Mouse (Mus musculus): ENCODE measurements around the gene Gm20388. TPM values are rescaled to one million over a fixed set of nuclear protein-coding genes. Genes with fewer than 3 reads are reported as not detected.

Gm20388 gene
- total RNA-seq, 1 experiment = 27.0 TPM

GRCm38 (mm10) chr8:122342806-122343209 lies 2432.2 kb downstream of the Gm20388 start:
- H3K9ac ChIP-seq (ENCODE audit: insufficient read depth, low read depth, low read length, poor library complexity, severe bottlenecking) = no peak overlapping the region
- peaks cover 2 to 14% of the 10 kb centered on the region in 2 experiments; a peak in 3 of 4 replicates for H3K4me1 ChIP-seq (ENCODE audit: control insufficient read depth in 2 of 2, insufficient read depth in 2 of 2, low read length in 2 of 2, poor library complexity in 1 of 2)
- no peaks in the 10 kb centered on the region for H3K36me3 ChIP-seq (ENCODE audit: control insufficient read depth, insufficient read depth, low read length, poor library complexity, severe bottlenecking)
- no peak overlapping the region for H3K4me3 ChIP-seq (ENCODE audit: insufficient read depth in 1 of 2, low read depth in 1 of 2, low read length in 2 of 2, poor library complexity in 1 of 2, severe bottlenecking in 1 of 2)
- DNase-seq (ENCODE audit: low read depth, low spot score) = no peak
- H3K9me3 ChIP-seq (ENCODE audit: control insufficient read depth, insufficient read depth, low read depth, low read length) = no peaks in the 10 kb centered on the region
- TF ChIP-seq ZNF384 (IDR thresholded peaks at IDR 0.05; ENCODE audit: low read depth, low read length) (no peak), MAFK (IDR thresholded peaks at IDR 0.05; ENCODE audit: insufficient read depth, low read depth, low read length) (no peak), HCFC1 (IDR thresholded peaks at IDR 0.05; ENCODE audit: borderline replicate concordance, insufficient read depth, low read length) (no peak), ZC3H11A (IDR thresholded peaks at IDR 0.05; ENCODE audit: borderline replicate concordance, low read depth, low read length) (no peak), CHD2 (IDR thresholded peaks at IDR 0.05; ENCODE audit: low read depth, low read length) (no peak)
- in situ Hi-C loops (cut with MboI; ENCODE audit: low sequenced_read_pairs in 2 of 2, unreplicated experiment in 2 of 2) = no loop called here
- no peak overlapping the region for H3K27ac ChIP-seq (ENCODE audit: insufficient read depth, low read depth, low read length, poor library complexity, severe bottlenecking)

GRCm38 (mm10) chr8:122343341-122343740 lies 2432.7 kb downstream of the Gm20388 start:
- H3K36me3 ChIP-seq (ENCODE audit: control insufficient read depth, insufficient read depth, low read length, poor library complexity, severe bottlenecking) = no peaks in the 10 kb centered on the region
- no peak for TF ChIP-seq HCFC1 (IDR thresholded peaks at IDR 0.05; ENCODE audit: borderline replicate concordance, insufficient read depth, low read length)
- no peak for TF ChIP-seq ZC3H11A (IDR thresholded peaks at IDR 0.05; ENCODE audit: borderline replicate concordance, low read depth, low read length)
- no peak for TF ChIP-seq MAFK (IDR thresholded peaks at IDR 0.05; ENCODE audit: insufficient read depth, low read depth, low read length)
- TF ChIP-seq ZNF384 (IDR thresholded peaks at IDR 0.05; ENCODE audit: low read depth, low read length) = no peak
- TF ChIP-seq CHD2 (IDR thresholded peaks at IDR 0.05; ENCODE audit: low read depth, low read length) = no peak
- H3K4me1 ChIP-seq (ENCODE audit: control insufficient read depth in 2 of 2, insufficient read depth in 2 of 2, low read length in 2 of 2, poor library complexity in 1 of 2) = peaks cover 2 to 14% of the 10 kb centered on the region in 2 experiments; a peak in 3 of 4 replicates
- in situ Hi-C loops (cut with MboI; ENCODE audit: low sequenced_read_pairs in 2 of 2, unreplicated experiment in 2 of 2) = no loop called here
- peak overlapping the region; percentile 18 to 42; a peak in 3 of 4 replicates for H3K4me3 ChIP-seq (ENCODE audit: insufficient read depth in 1 of 2, low read depth in 1 of 2, low read length in 2 of 2, poor library complexity in 1 of 2, severe bottlenecking in 1 of 2)
- H3K9ac ChIP-seq (ENCODE audit: insufficient read depth, low read depth, low read length, poor library complexity, severe bottlenecking) = peak overlapping the region; percentile 17; the same call in 1 of the 2 replicates
- no peaks in the 10 kb centered on the region for H3K9me3 ChIP-seq (ENCODE audit: control insufficient read depth, insufficient read depth, low read depth, low read length)
- no peak for DNase-seq (ENCODE audit: low read depth, low spot score)
- H3K27ac ChIP-seq (ENCODE audit: insufficient read depth, low read depth, low read length, poor library complexity, severe bottlenecking) = no peak overlapping the region

- H3K9ac ChIP-seq (ENCODE audit: insufficient read depth, low read depth, low read length, poor library complexity, severe bottlenecking) = peak overlapping the region; percentile 17; the same call in 1 of the 2 replicates
- H3K27ac ChIP-seq (ENCODE audit: insufficient read depth, low read depth, low read length, poor library complexity, severe bottlenecking) = no peak overlapping the region
- H3K4me1 ChIP-seq (ENCODE audit: control insufficient read depth in 2 of 2, insufficient read depth in 2 of 2, low read length in 2 of 2, poor library complexity in 1 of 2) = peaks cover 2 to 14% of the 10 kb centered on the region in 2 experiments; a peak in 3 of 4 replicates
- DNase-seq (ENCODE audit: low read depth, low spot score) = no peak
- H3K4me3 ChIP-seq (ENCODE audit: insufficient read depth in 1 of 2, low read depth in 1 of 2, low read length in 2 of 2, poor library complexity in 1 of 2, severe bottlenecking in 1 of 2) = peak overlapping the region; percentile 18 to 42
- no peaks in the 10 kb centered on the region for H3K9me3 ChIP-seq (ENCODE audit: control insufficient read depth, insufficient read depth, low read depth, low read length)
- H3K36me3 ChIP-seq (ENCODE audit: control insufficient read depth, insufficient read depth, low read length, poor library complexity, severe bottlenecking) = no peaks in the 10 kb centered on the region
- TF ChIP-seq HCFC1 (IDR thresholded peaks at IDR 0.05; ENCODE audit: borderline replicate concordance, insufficient read depth, low read length) (no peak), MAFK (IDR thresholded peaks at IDR 0.05; ENCODE audit: insufficient read depth, low read depth, low read length) (no peak), ZC3H11A (IDR thresholded peaks at IDR 0.05; ENCODE audit: borderline replicate concordance, low read depth, low read length) (no peak), CHD2 (IDR thresholded peaks at IDR 0.05; ENCODE audit: low read depth, low read length) (no peak), ZNF384 (IDR thresholded peaks at IDR 0.05; ENCODE audit: low read depth, low read length) (no peak)
- in situ Hi-C loops (cut with MboI; ENCODE audit: low sequenced_read_pairs in 2 of 2, unreplicated experiment in 2 of 2) = no loop called here
Measured at GRCm38 (mm10) chr8:122343758-122344157, 2433.1 kb downstream of the Gm20388 start.

GRCm38 (mm10) chr8:122344219-122344618 lies 2433.6 kb downstream of the Gm20388 start:
- H3K9ac ChIP-seq (ENCODE audit: insufficient read depth, low read depth, low read length, poor library complexity, severe bottlenecking) = no peak overlapping the region
- 0 out of 4 replicates have a peak overlapping the region, but pooled peaks of 1 of the 2 experiments have one; percentile 12 for H3K4me3 ChIP-seq (ENCODE audit: insufficient read depth in 1 of 2, low read depth in 1 of 2, low read length in 2 of 2, poor library complexity in 1 of 2, severe bottlenecking in 1 of 2)
- TF ChIP-seq ZNF384 (IDR thresholded peaks at IDR 0.05; ENCODE audit: low read depth, low read length) (no peak), MAFK (IDR thresholded peaks at IDR 0.05; ENCODE audit: insufficient read depth, low read depth, low read length) (no peak), HCFC1 (IDR thresholded peaks at IDR 0.05; ENCODE audit: borderline replicate concordance, insufficient read depth, low read length) (no peak), CHD2 (IDR thresholded peaks at IDR 0.05; ENCODE audit: low read depth, low read length) (no peak), ZC3H11A (IDR thresholded peaks at IDR 0.05; ENCODE audit: borderline replicate concordance, low read depth, low read length) (no peak)
- H3K4me1 ChIP-seq (ENCODE audit: control insufficient read depth in 2 of 2, insufficient read depth in 2 of 2, low read length in 2 of 2, poor library complexity in 1 of 2) = peaks cover 2 to 14% of the 10 kb centered on the region in 2 experiments; a peak in 3 of 4 replicates
- in situ Hi-C loops (cut with MboI; ENCODE audit: low sequenced_read_pairs in 2 of 2, unreplicated experiment in 2 of 2) = no loop called here
- no peaks in the 10 kb centered on the region for H3K36me3 ChIP-seq (ENCODE audit: control insufficient read depth, insufficient read depth, low read length, poor library complexity, severe bottlenecking)
- no peaks in the 10 kb centered on the region for H3K9me3 ChIP-seq (ENCODE audit: control insufficient read depth, insufficient read depth, low read depth, low read length)
- DNase-seq (ENCODE audit: low read depth, low spot score) = no peak
- no peak overlapping the region for H3K27ac ChIP-seq (ENCODE audit: insufficient read depth, low read depth, low read length, poor library complexity, severe bottlenecking)
